Mouse (Mus musculus) spleen, adult 2 months (tissue): ENCODE measurements around the gene Cd5. TPM values are rescaled to one million over a fixed set of nuclear protein-coding genes. Genes with fewer than 3 reads are reported as not detected.

Source experiments
- DNase-seq, 2 experiments: peaks; one replicate each; pipeline versions ENCODE4 v3.0.0 to v3.0.0-alpha.2; 2012 to 2021; ENCODE audit warnings: low spot score in 2 of 2, low read depth in 1 of 2
- H3K27ac ChIP-seq: fragments of 200-500 bp; 2 replicates; pipeline ENCODE4 v1.5.1; 2012; ENCODE audit warnings: low read length, inconsistent platforms; ENCODE audit not compliant: insufficient read depth
- H3K27me3 ChIP-seq: fragments of 200-500 bp; 2 replicates; pipeline ENCODE4 v1.6.1; 2012; ENCODE audit warnings: mild to moderate bottlenecking, moderate library complexity, low read length, inconsistent platforms; ENCODE audit not compliant: control insufficient read depth, insufficient read depth
- H3K36me3 ChIP-seq: fragments of 200-500 bp; 2 replicates; pipeline ENCODE4 v1.6.1; 2012; ENCODE audit warnings: mild to moderate bottlenecking, low read length, inconsistent platforms; ENCODE audit not compliant: control insufficient read depth, insufficient read depth
- H3K4me1 ChIP-seq: fragments of 200-500 bp; 2 replicates; pipeline ENCODE4 v1.6.1; 2011; ENCODE audit warnings: inconsistent platforms; ENCODE audit not compliant: control insufficient read depth, insufficient read depth, insufficient read length
- H3K4me3 ChIP-seq: fragments of 200-500 bp; 2 replicates; pipeline ENCODE4 v1.5.1; 2011; ENCODE audit warnings: mild to moderate bottlenecking, inconsistent platforms; ENCODE audit not compliant: insufficient read depth, insufficient read length; ENCODE audit errors: extremely low read depth
- CTCF ChIP-seq: fragments of 200-500 bp; IDR thresholded peaks from 2 replicates; pipeline ENCODE4 v1.5.1; 2011; ENCODE audit warnings: mild to moderate bottlenecking, inconsistent platforms; ENCODE audit not compliant: insufficient read depth, insufficient read length, insufficient replicate concordance; ENCODE audit errors: extremely low read depth
- POLR2A ChIP-seq: fragments of 200-500 bp; IDR thresholded peaks from 2 replicates; pipeline ENCODE4 v1.6.1; 2011; ENCODE audit warnings: low read depth, low read length, inconsistent platforms
- WGBS: fragments of 180-500 bp; shearing (Covaris S2); methylation state at CpG from one replicate; pipeline ENCODE4 v1.1.7; 2018; 5-methylcytosine and 5-hydroxymethylcytosine counted together
- polyA plus RNA-seq: library from polyadenylated mRNA; depleted of rRNA; stranded (reverse); fragments of >200 nt; gene quantifications from 2 replicates; pipeline ENCODE4 v1.2.3, GENCODE M21; 2012

Cd5 gene
- polyA plus RNA-seq, 1 experiment: 35.2 TPM

- H3K4me3 ChIP-seq: no peak overlapping the region
- no peak overlapping the region for H3K27ac ChIP-seq
- no peaks in the 10 kb centered on the region for H3K27me3 ChIP-seq
- TF ChIP-seq CTCF (no peak), POLR2A (no peak)
- 85% methylated on average over 6 of the region's 6 CpGs for WGBS
- no peaks in the 10 kb centered on the region for H3K36me3 ChIP-seq
- no peak for DNase-seq
- peaks cover 13% of the 10 kb centered on the region; the same call in 1 of the 2 replicates for H3K4me1 ChIP-seq
Measured at GRCm38 (mm10) chr19:10750161-10750560, 11.4 kb upstream of the Cd5 start.

DNA sequence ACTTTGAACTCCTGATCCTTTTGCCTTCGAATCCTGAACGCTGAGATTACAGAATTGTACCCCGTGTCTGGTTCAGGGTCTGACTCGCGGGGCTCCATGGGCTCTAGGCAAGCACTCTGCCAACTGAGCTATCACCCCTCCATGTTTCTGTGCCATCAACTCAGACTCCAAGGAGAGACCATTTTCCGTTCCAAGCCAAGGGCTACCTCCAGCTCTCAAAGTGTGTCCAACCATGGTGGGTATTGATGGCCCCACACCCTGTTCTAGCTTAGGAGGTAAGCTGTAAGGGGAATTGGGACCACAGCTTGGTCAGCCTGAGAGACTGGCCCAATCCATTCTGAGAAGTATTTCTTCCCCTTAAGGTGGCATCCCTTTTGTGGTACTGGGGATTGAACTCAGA lies 10.5 kb upstream of the Cd5 start:
- no peaks in the 10 kb centered on the region for H3K36me3 ChIP-seq
- H3K4me3 ChIP-seq: no peak overlapping the region
- WGBS: 86% methylated on average over 6 of the region's 6 CpGs
- peak overlapping the region; percentile 71 for H3K27ac ChIP-seq
- no peak for TF ChIP-seq POLR2A
- TF ChIP-seq CTCF: no peak
- DNase-seq: no peak
- no peaks in the 10 kb centered on the region for H3K27me3 ChIP-seq
- peaks cover 13% of the 10 kb centered on the region; the same call in 1 of the 2 replicates for H3K4me1 ChIP-seq

DNA sequence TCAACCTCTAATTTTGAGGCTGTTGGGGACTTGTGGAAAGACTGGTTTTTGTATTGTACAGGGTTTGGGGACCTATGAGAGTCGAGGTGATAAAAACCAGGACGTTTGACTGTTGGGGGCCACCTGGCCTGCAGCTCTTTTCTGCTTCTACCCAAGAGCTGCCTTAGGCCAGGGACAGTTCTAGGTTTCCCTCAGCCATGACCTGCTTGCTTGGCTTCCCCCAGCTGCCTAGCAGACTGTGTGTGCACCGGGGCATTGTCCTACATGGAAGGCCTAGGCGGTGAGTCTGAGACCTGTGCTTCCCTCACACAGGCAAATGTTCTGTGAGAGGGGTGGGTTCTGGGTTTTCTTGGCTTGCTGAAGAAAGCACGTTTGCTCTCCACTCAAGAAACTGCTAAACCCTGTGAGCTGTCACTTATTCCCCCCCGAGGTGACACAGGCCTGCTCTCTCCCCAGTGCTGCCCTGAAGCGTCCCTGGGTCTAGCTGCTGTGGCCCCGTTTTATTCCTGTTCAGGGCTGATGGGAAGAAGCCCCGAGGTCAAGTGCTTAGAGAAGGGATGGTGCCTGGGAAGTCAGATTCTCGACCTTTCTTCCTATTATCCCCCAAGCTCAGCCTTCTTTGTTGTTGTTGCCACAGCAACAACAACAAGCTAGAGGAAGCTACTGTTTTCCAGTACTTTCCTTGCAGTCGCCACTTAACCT lies 9.8 kb upstream of the Cd5 start:
- WGBS: 51% methylated on average over 11 of the region's 11 CpGs
- Histone ChIP-seq H3K4me1 (peaks cover 13% of the 10 kb centered on the region; the same call in 1 of the 2 replicates), H3K36me3 (no peaks in the 10 kb centered on the region), H3K27ac (peak overlapping the region; percentile 71), H3K27me3 (no peaks in the 10 kb centered on the region), H3K4me3 (peak overlapping the region; percentile 36; the same call in 1 of the 2 replicates)
- TF ChIP-seq POLR2A (no peak), CTCF (no peak)
- no peak for DNase-seq

- TF ChIP-seq CTCF (no peak), POLR2A (no peak)
- no peaks in the 10 kb centered on the region for H3K36me3 ChIP-seq
- WGBS: 63% methylated on average over 6 of the region's 6 CpGs
- no peaks in the 10 kb centered on the region for H3K27me3 ChIP-seq
- peaks cover 13% of the 10 kb centered on the region; the same call in 1 of the 2 replicates for H3K4me1 ChIP-seq
- DNase-seq: peak; percentile 21 to 51
- peak overlapping the region; percentile 71 for H3K27ac ChIP-seq
- peak overlapping the region; percentile 41; the same call in 1 of the 2 replicates for H3K4me3 ChIP-seq
Measured at GRCm38 (mm10) chr19:10747718-10748117, 8.9 kb upstream of the Cd5 start.

- DNase-seq: no peak
- H3K36me3 ChIP-seq: no peaks in the 10 kb centered on the region
- H3K4me3 ChIP-seq: no peak overlapping the region
- TF ChIP-seq POLR2A: no peak
- TF ChIP-seq CTCF: no peak
- WGBS: 72% methylated on average over 7 of the region's 7 CpGs
- H3K4me1 ChIP-seq: peaks cover 17% of the 10 kb centered on the region; the same call in 1 of the 2 replicates
- H3K27ac ChIP-seq: peak overlapping the region; percentile 71; the same call in 1 of the 2 replicates
- no peaks in the 10 kb centered on the region for H3K27me3 ChIP-seq
Measured at GRCm38 (mm10) chr19:10747182-10747581, 8.4 kb upstream of the Cd5 start.

- Histone ChIP-seq H3K4me3 (no peak overlapping the region), H3K4me1 (peaks cover 28% of the 10 kb centered on the region; the same call in 1 of the 2 replicates), H3K27ac (no peak overlapping the region), H3K27me3 (no peaks in the 10 kb centered on the region), H3K36me3 (no peaks in the 10 kb centered on the region)
- DNase-seq: no peak
- WGBS: 31% methylated on average over 3 of the region's 3 CpGs
- TF ChIP-seq POLR2A: no peak
- TF ChIP-seq CTCF: no peak
Measured at GRCm38 (mm10) chr19:10742565-10742964, 3.8 kb upstream of the Cd5 start.

- no peaks in the 10 kb centered on the region for H3K36me3 ChIP-seq
- TF ChIP-seq CTCF (no peak), POLR2A (no peak)
- peaks cover 28% of the 10 kb centered on the region; the same call in 1 of the 2 replicates for H3K4me1 ChIP-seq
- H3K27ac ChIP-seq: 0 out of 2 replicates have a peak overlapping the region, but pooled peaks have one; percentile 13
- no peaks in the 10 kb centered on the region for H3K27me3 ChIP-seq
- H3K4me3 ChIP-seq: no peak overlapping the region
- no peak for DNase-seq
- 69% methylated on average over 6 of the region's 6 CpGs for WGBS
Measured at GRCm38 (mm10) chr19:10742145-10742544, 3.3 kb upstream of the Cd5 start.
